16 mouse cellular contexts compared by ENCODE assay signal in the genomic region with DNA sequence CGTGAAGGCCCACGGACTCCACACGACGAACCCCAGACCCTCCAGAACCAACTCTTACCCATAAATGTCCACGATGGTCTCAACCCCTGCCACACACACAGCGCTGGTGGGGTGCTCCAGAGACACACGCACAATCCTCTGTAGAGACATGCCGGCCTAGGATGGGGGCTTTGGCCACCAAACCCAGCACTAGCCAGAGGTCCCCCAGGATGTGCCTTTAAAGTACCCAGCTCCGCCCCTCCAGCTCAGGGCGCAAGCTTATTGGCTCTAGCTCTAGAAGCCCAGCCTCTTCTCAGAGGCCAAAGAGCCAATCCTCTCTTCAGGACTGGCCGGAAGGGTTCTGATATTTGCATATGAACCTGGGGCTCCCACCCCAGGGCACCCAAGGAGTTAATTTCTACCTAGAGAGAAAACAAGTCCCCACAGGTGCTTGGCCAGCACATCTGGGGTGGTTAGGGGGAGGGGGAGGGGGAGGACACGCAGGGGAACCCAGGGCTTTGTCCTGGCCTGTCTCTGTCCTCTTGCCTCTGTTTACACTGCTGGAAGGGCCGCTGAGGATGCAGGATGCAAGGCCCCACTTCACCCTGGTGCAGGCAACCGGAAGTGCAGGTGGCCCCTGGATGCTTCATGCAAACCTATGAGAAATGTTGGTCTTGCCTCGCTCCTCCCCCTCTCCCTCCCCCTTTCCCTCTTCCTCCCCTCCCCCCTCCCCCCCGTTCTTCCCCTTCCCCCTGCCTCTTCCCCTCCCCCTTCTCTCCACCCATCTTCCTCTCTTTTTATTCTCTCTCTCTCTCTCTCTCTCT. TPM values are rescaled to one million over a fixed set of nuclear protein-coding genes. Genes with fewer than 3 reads are reported as not detected.
DNase-seq lines count a peak whose midpoint lies in the region; ATAC-seq and TF ChIP-seq lines count a peak whose summit lies in the region.
"Had no signal": no experiment of that assay in that cellular context is flagged by ENCODE, and none has a peak within 500 bp of the region (broad histone marks: within the 10 kb centered on the region; RNA-seq: fewer than 3 reads in every experiment).

Gene Padi3 (minus strand): TSS at position 191 of the 803 bp plus-strand sequence.

- peak within 1 kb of the TSS; percentile 27; the same call in 1 of the 2 replicates for H3K4me3 ChIP-seq in testis, adult 2 months (ENCODE audit: control insufficient read depth, low read depth, low read length)
- no peak within 1 kb of the TSS for H3K4me3 ChIP-seq in limb, embryonic 10.5 days
- H3K4me3 ChIP-seq in midbrain, embryonic 10.5 days, result no peak within 1 kb of the TSS
- H3K4me3 ChIP-seq in kidney, embryonic 16.5 days (ENCODE audit: low read length), result no peak within 1 kb of the TSS
- H3K4me3 ChIP-seq: embryonic facial prominence, embryonic 13.5 days had no signal

- no peaks in the 10 kb centered on the region for H3K27me3 ChIP-seq in testis, adult 2 months (ENCODE audit: control insufficient read depth, insufficient read depth, low read length)
- peaks cover 18% of the 10 kb centered on the region for H3K27me3 ChIP-seq in limb, embryonic 10.5 days (ENCODE audit: low read depth, poor library complexity, severe bottlenecking)
- peaks cover 28% of the 10 kb centered on the region for H3K27me3 ChIP-seq in midbrain, embryonic 10.5 days (ENCODE audit: low read depth, poor library complexity, severe bottlenecking)
- no peaks in the 10 kb centered on the region; the same call in 1 of the 2 replicates for H3K27me3 ChIP-seq in kidney, embryonic 16.5 days (ENCODE audit: insufficient read depth, low read length)
- H3K27me3 ChIP-seq: embryonic facial prominence, embryonic 13.5 days had no signal

- H3K27ac ChIP-seq in testis, adult 2 months (ENCODE audit: control insufficient read depth, insufficient read depth, low read depth, low read length), result no peak within 1 kb of the TSS
- H3K27ac ChIP-seq in limb, embryonic 10.5 days, result peak within 1 kb of the TSS; percentile 53
- no peak within 1 kb of the TSS for H3K27ac ChIP-seq in midbrain, embryonic 10.5 days (replicated peaks)
- H3K27ac ChIP-seq in kidney, embryonic 16.5 days (ENCODE audit: low read length), result no peak within 1 kb of the TSS
- H3K27ac ChIP-seq: embryonic facial prominence, embryonic 13.5 days; hindbrain, postnatal 0 days; stomach, postnatal 0 days had no signal

- no peaks in the 10 kb centered on the region for H3K36me3 ChIP-seq in testis, adult 2 months (ENCODE audit: control insufficient read depth, insufficient read depth, low read length)
- H3K36me3 ChIP-seq in limb, embryonic 10.5 days, result no peaks in the 10 kb centered on the region
- no peaks in the 10 kb centered on the region for H3K36me3 ChIP-seq in midbrain, embryonic 10.5 days
- no peaks in the 10 kb centered on the region for H3K36me3 ChIP-seq in kidney, embryonic 16.5 days (ENCODE audit: insufficient read depth, low read length)
- H3K36me3 ChIP-seq: embryonic facial prominence, embryonic 13.5 days had no signal

- no peak within 1 kb of the TSS for H3K4me2 ChIP-seq in kidney, embryonic 16.5 days (replicated peaks; ENCODE audit: low read depth, low read length)
- H3K4me2 ChIP-seq: embryonic facial prominence, embryonic 13.5 days had no signal

- 72% methylated on average over 16 of the region's 16 CpGs for WGBS in limb, embryonic 10.5 days
- 71% methylated on average over 16 of the region's 16 CpGs for WGBS in midbrain, embryonic 10.5 days
- 78% methylated on average over 14 of the region's 16 CpGs for WGBS in kidney, embryonic 16.5 days

- DNase-seq in testis, postnatal 10 days (ENCODE audit: low spot score), result no peak
- DNase-seq in limb, embryonic 10.5 days (ENCODE audit: low spot score), result no peak
- DNase-seq in naive thymus-derived CD4-positive, alpha-beta T cell, adult 2 months (ENCODE audit: low read depth), result peak; percentile 57
- DNase-seq in cerebellum, adult 9-10 months, result no peak
- DNase-seq in midbrain, embryonic 10.5 days (ENCODE audit: low spot score), result no peak
- DNase-seq: cerebellum, adult 9-11 months; heart, postnatal 14 days; lung, adult 18-20 months had no signal

- H3K9me3 ChIP-seq in limb, embryonic 10.5 days (replicated peaks), result no peaks in the 10 kb centered on the region
- no peaks in the 10 kb centered on the region for H3K9me3 ChIP-seq in midbrain, embryonic 10.5 days (replicated peaks)
- H3K9me3 ChIP-seq in kidney, embryonic 16.5 days (ENCODE audit: low read length), result no peaks in the 10 kb centered on the region
- H3K9me3 ChIP-seq: embryonic facial prominence, embryonic 13.5 days; megakaryocyte, embryonic 14.5 days had no signal

- ATAC-seq in frontal cortex, adult (ENCODE audit: low TSS enrichment), result no peak
- ATAC-seq in kidney, embryonic 16.5 days (ENCODE audit: low FRiP score, low TSS enrichment), result no peak
- ATAC-seq: forebrain, embryonic 14.5 days; hindbrain, postnatal 0 days had no signal

- no peak for TF ChIP-seq CTCF in testis, adult 2 months (IDR thresholded peaks at IDR 0.05; ENCODE audit: control insufficient read depth, insufficient read depth, insufficient replicate concordance, low read depth, low read length)

- no peak within 1 kb of the TSS for H3K9ac ChIP-seq in kidney, embryonic 16.5 days (replicated peaks; ENCODE audit: low read length)
- H3K9ac ChIP-seq: embryonic facial prominence, embryonic 13.5 days had no signal

- peaks cover 20% of the 10 kb centered on the region for H3K4me1 ChIP-seq in testis, adult 2 months (ENCODE audit: control insufficient read depth, insufficient read depth, low read length)
- H3K4me1 ChIP-seq in limb, embryonic 10.5 days, result peaks cover 60% of the 10 kb centered on the region
- peaks cover 26% of the 10 kb centered on the region for H3K4me1 ChIP-seq in midbrain, embryonic 10.5 days
- H3K4me1 ChIP-seq in kidney, embryonic 16.5 days (ENCODE audit: insufficient read depth, low read length), result peaks cover 30% of the 10 kb centered on the region

- no peak for TF ChIP-seq POLR2A in testis, adult 2 months (IDR thresholded peaks at IDR 0.05; ENCODE audit: control insufficient read depth, low read depth, low read length)

RNA-seq across cellular contexts. Expression of gene Padi3, which starts in this region (rescaled TPM):
- polyA plus RNA-seq in testis, adult 2 months (2012; rRNA removed), result 1.7 TPM in 2 replicates
- polyA plus RNA-seq in limb, embryonic 10.5 days (2016; fragmentation: Nextera tagmentation; extraction: Ambion mirVana), result 1.3 and 1.5 TPM in 2 replicates
- 0.10 and 0.15 TPM in 2 replicates for polyA plus RNA-seq in midbrain, embryonic 10.5 days (2016; fragmentation: Nextera tagmentation; extraction: Ambion mirVana)
- polyA plus RNA-seq in kidney, embryonic 16.5 days (2015; fragmentation: Nextera tagmentation; extraction: Ambion mirVana), result 0.10 and 0.17 TPM in 2 replicates
- polyA plus RNA-seq: forebrain, embryonic 14.5 days had no signal
